Mouse (Mus musculus): Measurements from ENCODE around the gene March6.

GRCm38 (mm10) chr15:31465806-31466205 is 65.0 kb downstream of the March6 start:
- TF ChIP-seq CTCF (IDR thresholded peaks at IDR 0.05; ENCODE audit: control insufficient read depth, insufficient read depth, insufficient replicate concordance, low read depth, low read length) = no peak
- TF ChIP-seq POLR2A (IDR thresholded peaks at IDR 0.05; ENCODE audit: control insufficient read depth, low read depth, low read length) = no peak

Data from testis, adult 2 months (tissue).